In genomic region chr4:105708080-105708796, GRCm38 (mm10) we compare ENCODE assay signal across 15 mouse cellular contexts.
DNase-seq lines count a peak whose midpoint lies in the region; ATAC-seq and TF ChIP-seq lines count a peak whose summit lies in the region.
"Had no signal": no experiment of that assay in that cellular context is flagged by ENCODE, and none has a peak within 500 bp of the region (broad histone marks: within the 10 kb centered on the region; RNA-seq: fewer than 3 reads in every experiment).

No protein-coding gene starts in this region.

- no peaks in the 10 kb centered on the region for H3K9me3 ChIP-seq in stomach, embryonic 15.5 days
- H3K9me3 ChIP-seq in stomach, postnatal 0 days (ENCODE audit: control insufficient read depth, low read length), result no peaks in the 10 kb centered on the region
- 0 out of 2 replicates have a peak, but pooled peaks cover under 1% of the 10 kb centered on the region for H3K9me3 ChIP-seq in lung, embryonic 16.5 days (ENCODE audit: control insufficient read depth, low read length)
- H3K9me3 ChIP-seq: embryonic facial prominence, embryonic 15.5 days had no signal

- ATAC-seq in stomach, embryonic 15.5 days (ENCODE audit: insufficient read depth, low FRiP score, low read depth), result no peak; the same call in 1 of the 2 replicates
- no peak for ATAC-seq in stomach, postnatal 0 days (ENCODE audit: low FRiP score, low TSS enrichment)
- ATAC-seq in lung, embryonic 16.5 days (ENCODE audit: low read depth), result peak; percentile 97
- no peak for ATAC-seq in megakaryocyte, adult 5-6 weeks (ENCODE audit: poor library complexity, severe bottlenecking)
- ATAC-seq: inflammation-experienced regulatory T-cells, adult 6 months had no signal

- H3K9ac ChIP-seq in stomach, embryonic 15.5 days, result no peak overlapping the region
- no peak overlapping the region for H3K9ac ChIP-seq in stomach, postnatal 0 days (ENCODE audit: low read length)
- no peak overlapping the region for H3K9ac ChIP-seq in lung, embryonic 16.5 days (ENCODE audit: low read length)
- H3K9ac ChIP-seq: embryonic facial prominence, embryonic 15.5 days; neural tube, embryonic 13.5 days had no signal

- TF ChIP-seq POLR2A in kidney, adult 2 months (IDR thresholded peaks at IDR 0.05; ENCODE audit: low read depth, low read length), result no peak

- no peak overlapping the region for H3K4me2 ChIP-seq in stomach, embryonic 15.5 days
- no peak overlapping the region for H3K4me2 ChIP-seq in stomach, postnatal 0 days (replicated peaks; ENCODE audit: low read depth)
- no peak overlapping the region for H3K4me2 ChIP-seq in lung, embryonic 16.5 days (ENCODE audit: low read depth, low read length)
- H3K4me2 ChIP-seq: embryonic facial prominence, embryonic 15.5 days; heart, embryonic 11.5 days; neural tube, embryonic 13.5 days had no signal

- H3K4me3 ChIP-seq in kidney, adult 2 months (ENCODE audit: insufficient read depth, low read depth, low read length), result no peak overlapping the region
- no peak overlapping the region for H3K4me3 ChIP-seq in stomach, embryonic 15.5 days (replicated peaks)
- no peak overlapping the region for H3K4me3 ChIP-seq in stomach, postnatal 0 days (ENCODE audit: low read depth, low read length)
- H3K4me3 ChIP-seq in lung, embryonic 16.5 days (ENCODE audit: low read length), result no peak overlapping the region
- H3K4me3 ChIP-seq: embryonic facial prominence, embryonic 15.5 days; layer of hippocampus, adult 2 months; neural tube, embryonic 13.5 days had no signal

- TF ChIP-seq CTCF in kidney, adult 2 months (conservative IDR thresholded peaks at IDR 0.05; ENCODE audit: insufficient read depth, insufficient read length, low read depth, low read length), result no peak
- no peak for TF ChIP-seq CTCF in stomach, postnatal 0 days (IDR thresholded peaks at IDR 0.05; ENCODE audit: low read depth)

- DNase-seq in kidney, adult 2 months, result peak; percentile 22
- no peak for DNase-seq in kidney, adult 18-20 months
- DNase-seq in stomach, postnatal 0 days (ENCODE audit: low spot score), result no peak
- DNase-seq in thymus, postnatal 36 days, result no peak
- DNase-seq in left cerebral cortex, adult 18-20 months (ENCODE audit: low spot score in 2 of 2), result no peak
- DNase-seq: cerebellum, adult 11 months; gastrocnemius, postnatal 36 days had no signal

- no peaks in the 10 kb centered on the region for H3K27me3 ChIP-seq in kidney, adult 2 months (replicated peaks; ENCODE audit: control insufficient read depth, insufficient read depth, low read length)
- no peaks in the 10 kb centered on the region for H3K27me3 ChIP-seq in stomach, embryonic 15.5 days (replicated peaks)
- no peaks in the 10 kb centered on the region for H3K27me3 ChIP-seq in stomach, postnatal 0 days (ENCODE audit: control insufficient read depth, insufficient read depth, low read length)
- H3K27me3 ChIP-seq in lung, embryonic 16.5 days (ENCODE audit: control insufficient read depth, insufficient read depth, low read depth, low read length), result no peaks in the 10 kb centered on the region
- H3K27me3 ChIP-seq: embryonic facial prominence, embryonic 15.5 days; neural tube, embryonic 13.5 days had no signal

- WGBS in kidney, adult 2 months, result 59% methylated on average over 13 of the region's 13 CpGs
- 61% methylated on average over 13 of the region's 13 CpGs for WGBS in stomach, embryonic 15.5 days
- WGBS in stomach, postnatal 0 days, result 54% methylated on average over 13 of the region's 13 CpGs
- WGBS in lung, embryonic 16.5 days, result 49% methylated on average over 13 of the region's 13 CpGs

- H3K27ac ChIP-seq in kidney, adult 2 months (ENCODE audit: insufficient read depth, low read depth, low read length), result no peak overlapping the region
- H3K27ac ChIP-seq in stomach, embryonic 15.5 days, result peak overlapping the region; percentile 6; the same call in 1 of the 2 replicates
- H3K27ac ChIP-seq in stomach, postnatal 0 days (replicated peaks), result no peak overlapping the region
- H3K27ac ChIP-seq in lung, embryonic 16.5 days (ENCODE audit: low read length), result peak overlapping the region; percentile 79
- H3K27ac ChIP-seq: embryonic facial prominence, embryonic 15.5 days; layer of hippocampus, adult 2 months; neural tube, embryonic 13.5 days had no signal

- H3K4me1 ChIP-seq in kidney, adult 2 months (ENCODE audit: control insufficient read depth, insufficient read depth, low read length), result peaks cover 2% of the 10 kb centered on the region; the same call in 1 of the 2 replicates
- no peaks in the 10 kb centered on the region for H3K4me1 ChIP-seq in stomach, embryonic 15.5 days
- H3K4me1 ChIP-seq in stomach, postnatal 0 days (replicated peaks; ENCODE audit: control insufficient read depth, insufficient read depth), result 0 out of 2 replicates have a peak, but pooled peaks cover 3% of the 10 kb centered on the region
- peaks cover 9% of the 10 kb centered on the region; the same call in 1 of the 2 replicates for H3K4me1 ChIP-seq in lung, embryonic 16.5 days (replicated peaks; ENCODE audit: control insufficient read depth, insufficient read depth, low read length)
- H3K4me1 ChIP-seq: embryonic facial prominence, embryonic 15.5 days; neural tube, embryonic 13.5 days had no signal

- no peak for TF ChIP-seq EP300 in stomach, postnatal 0 days (optimal IDR thresholded peaks at IDR 0.05)

- no peaks in the 10 kb centered on the region for H3K36me3 ChIP-seq in kidney, adult 2 months (ENCODE audit: control insufficient read depth, insufficient read depth, low read length)
- no peaks in the 10 kb centered on the region for H3K36me3 ChIP-seq in stomach, embryonic 15.5 days
- no peaks in the 10 kb centered on the region for H3K36me3 ChIP-seq in stomach, postnatal 0 days (ENCODE audit: control insufficient read depth, insufficient read depth, low read length)
- no peaks in the 10 kb centered on the region for H3K36me3 ChIP-seq in lung, embryonic 16.5 days (ENCODE audit: control insufficient read depth, insufficient read depth, low read length)
- H3K36me3 ChIP-seq: embryonic facial prominence, embryonic 15.5 days; neural tube, embryonic 13.5 days had no signal

Comparison
In these comparisons a context has a peak if more than half of its experiments do, and no peak if none do; other contexts are left out.
1. H3K27ac ChIP-seq: peak in stomach, embryonic 15.5 days (single experiment) and lung, embryonic 16.5 days (single experiment); none in kidney, adult 2 months (single experiment) and stomach, postnatal 0 days (single experiment).